Mouse (Mus musculus) limb, embryonic 11.5 days (tissue): ENCODE results near the gene Hoxc4. TPM values are rescaled to one million over a fixed set of nuclear protein-coding genes. Genes with fewer than 3 reads are reported as not detected.
A peak's percentile ranks its signal among the peaks of the same experiment; 100 is the strongest.

ENCODE experiments used
- ATAC-seq: fragments of 200-750 bp; cut with Nextera tagmentation; 2 replicates; pipeline ENCODE4 v1.8.0; 2017; ENCODE audit warnings: low read depth; ENCODE audit not compliant: insufficient number of reproducible peaks, low FRiP score, low TSS enrichment
- DNase-seq: peaks from one replicate; pipeline ENCODE4 v3.0.0-alpha.2; 2015; ENCODE audit warnings: low spot score
- H3K27ac ChIP-seq: fragments of 300-500 bp; sonication (generic); replicated peaks from 2 replicates; pipeline ENCODE4 v1.5.1; 2014; ENCODE audit warnings: low read depth, mild to moderate bottlenecking, low read length
- H3K27me3 ChIP-seq: fragments of 300-500 bp; sonication (generic); 2 replicates; pipeline ENCODE4 v1.6.1; 2014; ENCODE audit warnings: mild to moderate bottlenecking, low read length, mixed read lengths; ENCODE audit not compliant: control insufficient read depth, insufficient read depth
- H3K36me3 ChIP-seq: fragments of 300-500 bp; sonication (generic); 2 replicates; pipeline ENCODE4 v1.6.1; 2014; ENCODE audit warnings: mild to moderate bottlenecking, low read length, moderate library complexity, mixed read lengths; ENCODE audit not compliant: control insufficient read depth, insufficient read depth
- H3K4me1 ChIP-seq: fragments of 300-500 bp; sonication (generic); 2 replicates; pipeline ENCODE4 v1.6.1; 2014; ENCODE audit warnings: low read length, mixed read lengths; ENCODE audit not compliant: control insufficient read depth, insufficient read depth
- H3K4me2 ChIP-seq: fragments of 300-500 bp; sonication (generic); 2 replicates; pipeline ENCODE4 v1.6.1; 2014; ENCODE audit warnings: low read depth, mild to moderate bottlenecking, moderate library complexity; ENCODE audit not compliant: severe bottlenecking
- H3K4me3 ChIP-seq: fragments of 300-500 bp; sonication (generic); 2 replicates; pipeline ENCODE4 v1.5.1; 2014; ENCODE audit warnings: low read depth, low read length
- H3K9ac ChIP-seq: fragments of 300-500 bp; sonication (generic); 2 replicates; pipeline ENCODE4 v1.6.1; 2014; ENCODE audit warnings: mild to moderate bottlenecking, low read length
- H3K9me3 ChIP-seq: fragments of 300-500 bp; sonication (generic); 2 replicates; pipeline ENCODE4 v1.6.1; 2016; ENCODE audit warnings: low read length; ENCODE audit not compliant: control insufficient read depth
- WGBS: fragments of 180-500 bp; shearing (Covaris S2); extraction: QIAGEN DNeasy Blood & Tissue Kit; methylation state at CpG from one replicate; pipeline ENCODE4 v1.1.7; 2014; 5-methylcytosine and 5-hydroxymethylcytosine counted together
- polyA plus RNA-seq: library from polyadenylated mRNA; unstranded; fragments of >200 nt; fragmentation: Nextera tagmentation; extraction: Ambion mirVana; gene quantifications from 2 replicates; pipeline ENCODE4 v1.2.1, GENCODE M21; 2014

Gene Hoxc4
- polyA plus RNA-seq: 5.1 and 6.4 TPM in 2 replicates

GRCm38 (mm10) chr15:103018636-103019035, at the start of gene Hoxc4:
Gene Hoxc4 (plus strand): TSS chr15:103018934.
- H3K9ac ChIP-seq: no peak within 1 kb of the TSS
- DNase-seq: no peak

GRCm38 (mm10) chr15:102969296-102969695, 49.4 kb upstream of the Hoxc4 start:
- H3K4me3 ChIP-seq: peak overlapping the region; percentile 55; the same call in 1 of the 2 replicates
- peaks cover 15% of the 10 kb centered on the region for H3K4me1 ChIP-seq
- no peak for ATAC-seq
- 25% methylated on average over 1 of the region's 1 CpGs for WGBS
- no peaks in the 10 kb centered on the region for H3K36me3 ChIP-seq
- DNase-seq: no peak
- no peaks in the 10 kb centered on the region for H3K9me3 ChIP-seq
- H3K4me2 ChIP-seq: peak overlapping the region; percentile 38
- H3K9ac ChIP-seq: peak overlapping the region; percentile 35; the same call in 1 of the 2 replicates
- H3K27me3 ChIP-seq: peaks cover 71% of the 10 kb centered on the region
- H3K27ac ChIP-seq: no peak overlapping the region

More at GRCm38 (mm10) chr15:103018636-103019035, at the start of gene Hoxc4:
- Histone ChIP-seq H3K27me3 (peaks cover 87% of the 10 kb centered on the region), H3K4me2 (peak within 1 kb of the TSS; percentile 5; the same call in 1 of the 2 replicates), H3K4me1 (peaks cover 39% of the 10 kb centered on the region), H3K36me3 (no peaks in the 10 kb centered on the region), H3K4me3 (no peak within 1 kb of the TSS), H3K9me3 (no peaks in the 10 kb centered on the region), H3K27ac (no peak within 1 kb of the TSS)
- WGBS: 2% methylated on average over 9 of the region's 9 CpGs
- ATAC-seq: no peak

GRCm38 (mm10) chr15:102970740-102971139, 48.0 kb upstream of the Hoxc4 start:
- Histone ChIP-seq H3K9me3 (no peaks in the 10 kb centered on the region), H3K36me3 (no peaks in the 10 kb centered on the region), H3K4me1 (peaks cover 12% of the 10 kb centered on the region), H3K4me3 (peak overlapping the region; percentile 3), H3K27ac (no peak overlapping the region), H3K27me3 (peaks cover 76% of the 10 kb centered on the region), H3K9ac (peak overlapping the region; percentile 41), H3K4me2 (peak overlapping the region; percentile 38)
- ATAC-seq (no peak), DNase-seq (no peak)
- under 1% methylated on average over 12 of the region's 12 CpGs for WGBS

GRCm38 (mm10) chr15:102972254-102972653, 46.5 kb upstream of the Hoxc4 start:
- peak; percentile 66 for DNase-seq
- Histone ChIP-seq H3K9me3 (no peaks in the 10 kb centered on the region), H3K4me2 (peak overlapping the region; percentile 56), H3K27ac (peak overlapping the region; percentile 6), H3K9ac (peak overlapping the region; percentile 55), H3K27me3 (peaks cover 70% of the 10 kb centered on the region), H3K4me3 (peak overlapping the region; percentile 20), H3K4me1 (peaks cover 18% of the 10 kb centered on the region), H3K36me3 (no peaks in the 10 kb centered on the region)
- no peak for ATAC-seq
- 1% methylated on average over 21 of the region's 21 CpGs for WGBS

- WGBS: 3% methylated on average over 6 of the region's 6 CpGs
Measured at GRCm38 (mm10) chr15:102972753-102973152, 46.0 kb upstream of the Hoxc4 start.

DNA sequence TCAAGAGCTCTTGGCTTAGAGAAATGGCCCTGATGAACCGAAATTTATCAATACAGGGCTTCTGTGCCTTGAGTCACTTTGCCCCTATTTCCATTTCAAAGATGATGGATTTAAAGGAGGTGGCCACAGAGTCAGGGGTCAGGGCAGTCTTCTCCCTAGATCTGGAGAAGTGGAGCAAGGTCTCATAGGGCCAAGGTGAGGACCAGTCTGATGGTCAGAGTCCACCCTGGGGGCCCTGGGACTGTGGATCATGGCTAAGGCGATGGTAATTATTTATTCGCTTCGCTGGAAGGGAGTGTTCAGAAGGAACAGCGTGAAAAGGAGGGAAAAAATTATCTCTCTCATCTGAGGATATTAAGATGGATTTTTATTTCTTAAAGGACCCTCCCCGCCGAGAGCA, 43.7 kb upstream of the Hoxc4 start:
- Histone ChIP-seq H3K4me3 (peak overlapping the region; percentile 33), H3K4me1 (peaks cover 31% of the 10 kb centered on the region), H3K9ac (peak overlapping the region; percentile 76), H3K9me3 (no peaks in the 10 kb centered on the region), H3K4me2 (peak overlapping the region; percentile 53), H3K27me3 (peaks cover 75% of the 10 kb centered on the region), H3K36me3 (no peaks in the 10 kb centered on the region), H3K27ac (peak overlapping the region; percentile 84; the same call in 1 of the 2 replicates)
- no peak for DNase-seq
- ATAC-seq: no peak
- 2% methylated on average over 7 of the region's 7 CpGs for WGBS

More at GRCm38 (mm10) chr15:102972753-102973152, 46.0 kb upstream of the Hoxc4 start:
- Histone ChIP-seq H3K36me3 (no peaks in the 10 kb centered on the region), H3K4me1 (peaks cover 18% of the 10 kb centered on the region), H3K27me3 (peaks cover 68% of the 10 kb centered on the region), H3K9ac (peak overlapping the region; percentile 55), H3K9me3 (no peaks in the 10 kb centered on the region), H3K27ac (peak overlapping the region; percentile 6; the same call in 1 of the 2 replicates), H3K4me2 (peak overlapping the region; percentile 56), H3K4me3 (peak overlapping the region; percentile 20)
- DNase-seq (no peak), ATAC-seq (no peak)

- H3K4me2 ChIP-seq: peak overlapping the region; percentile 53
- H3K27ac ChIP-seq: peak overlapping the region; percentile 84
- no peaks in the 10 kb centered on the region for H3K9me3 ChIP-seq
- DNase-seq (peak; percentile 73), ATAC-seq (no peak)
- peak overlapping the region; percentile 33 for H3K4me3 ChIP-seq
- H3K27me3 ChIP-seq: peaks cover 75% of the 10 kb centered on the region
- under 1% methylated on average over 21 of the region's 21 CpGs for WGBS
- H3K36me3 ChIP-seq: no peaks in the 10 kb centered on the region
- H3K4me1 ChIP-seq: peaks cover 35% of the 10 kb centered on the region
- H3K9ac ChIP-seq: peak overlapping the region; percentile 76
Measured at GRCm38 (mm10) chr15:102975688-102976111, 43.0 kb upstream of the Hoxc4 start.

GRCm38 (mm10) chr15:102976171-102976570, 42.6 kb upstream of the Hoxc4 start, which contains the start of gene Hoxc9:
Gene Hoxc9 (plus strand): TSS chr15:102976439.
- Histone ChIP-seq H3K27ac (peak within 1 kb of the TSS; percentile 84), H3K4me3 (peak within 1 kb of the TSS; percentile 33), H3K4me2 (peak within 1 kb of the TSS; percentile 53), H3K36me3 (no peaks in the 10 kb centered on the region), H3K9ac (peak within 1 kb of the TSS; percentile 76), H3K9me3 (no peaks in the 10 kb centered on the region), H3K4me1 (peaks cover 35% of the 10 kb centered on the region), H3K27me3 (peaks cover 75% of the 10 kb centered on the region)
- 2% methylated on average over 19 of the region's 20 CpGs for WGBS
- ATAC-seq: no peak
- DNase-seq: no peak
